ENCODE assay signal across 9 mouse cellular contexts in the genomic region with DNA sequence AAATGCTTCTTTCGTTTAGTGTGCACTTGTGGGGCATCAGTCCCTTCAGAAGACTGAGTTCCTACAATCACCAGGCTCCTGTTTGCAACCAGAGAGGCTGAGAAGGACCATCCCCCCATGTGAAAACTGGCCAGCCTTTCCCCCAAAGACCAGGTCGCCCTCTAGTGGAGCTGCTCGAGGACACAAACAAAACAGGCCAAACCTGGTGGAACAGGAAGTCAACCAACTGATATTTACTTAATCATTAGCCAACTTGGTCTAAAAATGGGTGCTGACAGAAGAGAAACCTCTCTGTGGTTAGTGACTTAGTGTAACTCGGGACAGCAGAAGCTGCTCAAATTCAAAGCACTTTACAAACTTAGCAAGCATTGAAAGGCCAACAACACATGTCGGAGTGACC. TPM values are rescaled to one million over a fixed set of nuclear protein-coding genes. Genes with fewer than 3 reads are reported as not detected.
DNase-seq lines count a peak whose midpoint lies in the region; TF ChIP-seq lines count a peak whose summit lies in the region.
"Had no signal": no experiment of that assay in that cellular context is flagged by ENCODE, and none has a peak within 500 bp of the region (broad histone marks: within the 10 kb centered on the region; RNA-seq: fewer than 3 reads in every experiment).

No protein-coding gene starts in this region.

- WGBS in heart, adult 2 months = 17% methylated on average over 5 of the region's 5 CpGs

- DNase-seq in 3134 (ENCODE audit: extremely low read depth, insufficient read length, low spot score) (peak; percentile 41), ES-E14 (ENCODE audit: low read depth, low spot score) (no peak)
- DNase-seq in cerebellum, adult 18-20 months = peak; percentile 78 to 82
- DNase-seq in heart, adult 2 months = peak; percentile 79 to 82
- DNase-seq in kidney, postnatal 36 days = peak; percentile 90 to 93
- DNase-seq in lung, adult 18-20 months = peak; percentile 88 to 93
- peak; percentile 51 for DNase-seq in retina, postnatal 7 days (ENCODE audit: low read depth, low spot score)
- DNase-seq in thymus, postnatal 4 days = peak; percentile 81

- peaks cover 0 to 13% of the 10 kb centered on the region in 2 experiments; a peak in 2 of 4 replicates for H3K4me1 ChIP-seq in ES-E14 (ENCODE audit: control insufficient read depth in 2 of 2, insufficient read depth in 2 of 2, low read length in 2 of 2, poor library complexity in 1 of 2)
- H3K4me1 ChIP-seq in heart, adult 2 months (ENCODE audit: control insufficient read depth, insufficient read depth, low read length) = peaks cover 3% of the 10 kb centered on the region

- H3K79me2 ChIP-seq in heart, adult 2 months (replicated peaks; ENCODE audit: control insufficient read depth, insufficient read depth, low read length) = no peaks in the 10 kb centered on the region

- H3K4me3 ChIP-seq in ES-E14 (ENCODE audit: insufficient read depth in 1 of 2, low read depth in 1 of 2, low read length in 2 of 2, poor library complexity in 1 of 2, severe bottlenecking in 1 of 2) = no peak overlapping the region
- no peak overlapping the region for H3K4me3 ChIP-seq in heart, adult 2 months

- peaks cover 2% of the 10 kb centered on the region; the same call in 1 of the 2 replicates for H3K36me3 ChIP-seq in ES-E14 (ENCODE audit: control insufficient read depth, insufficient read depth, low read length, poor library complexity, severe bottlenecking)
- no peaks in the 10 kb centered on the region for H3K36me3 ChIP-seq in heart, adult 2 months (ENCODE audit: control insufficient read depth, insufficient read depth, low read length)

- H3K9me3 ChIP-seq in ES-E14 (ENCODE audit: control insufficient read depth, insufficient read depth, low read depth, low read length) = no peaks in the 10 kb centered on the region

- TF ChIP-seq EP300 in heart, adult 2 months (IDR thresholded peaks at IDR 0.05; ENCODE audit: insufficient read depth, low read depth, low read length) = peak; percentile 66; the same call in 1 of the 2 replicates

- no peak for TF ChIP-seq POLR2A in heart, adult 2 months (IDR thresholded peaks at IDR 0.05; ENCODE audit: insufficient read depth, low read depth, low read length)

- H3K9ac ChIP-seq in ES-E14 (ENCODE audit: insufficient read depth, low read depth, low read length, poor library complexity, severe bottlenecking) = no peak overlapping the region
- H3K9ac ChIP-seq in heart, adult 2 months (ENCODE audit: low read depth, low read length) = no peak overlapping the region

- TF ChIP-seq CTCF in heart, adult 2 months (IDR thresholded peaks at IDR 0.05) = no peak; the same call in none of the 2 replicates

- H3K27ac ChIP-seq in ES-E14 (ENCODE audit: insufficient read depth, low read depth, low read length, poor library complexity, severe bottlenecking) = no peak overlapping the region
- peak overlapping the region; percentile 68 for H3K27ac ChIP-seq in heart, adult 2 months

- in situ Hi-C loops in ES-E14 (cut with MboI; ENCODE audit: low sequenced_read_pairs in 2 of 2, unreplicated experiment in 2 of 2) = no loop called here

- intact Hi-C loops in heart, adult 2 months (cut with DNase I) = loop anchor here (1.0 kb wide), 1 partner anchor 60 kb away; no protein-coding TSS in a partner anchor

- H3K27me3 ChIP-seq in heart, adult 2 months (ENCODE audit: control insufficient read depth, insufficient read depth, low read length) = no peaks in the 10 kb centered on the region

TF ChIP-seq in ES-E14, 5 proteins besides CTCF, POLR2A, EP300 and RAD21:
- no peak for TF ChIP-seq HCFC1 (IDR thresholded peaks at IDR 0.05; ENCODE audit: borderline replicate concordance, insufficient read depth, low read length)
- peak; percentile 27; the same call in 1 of the 2 replicates for TF ChIP-seq ZC3H11A (IDR thresholded peaks at IDR 0.05; ENCODE audit: borderline replicate concordance, low read depth, low read length)

RNA-seq across cellular contexts. Expression of a gene that starts 2.8 kb away (rescaled TPM):
- 17.5 and 28.8 TPM in 2 replicates for total RNA-seq in ES-E14 (2012; rRNA removed)
- 100 to 1,000 TPM; 136 to 160 TPM for total RNA-seq in heart, adult 2 months (2021)
- polyA plus RNA-seq in heart, adult 2 months (2012; rRNA removed) = 151 and 186 TPM in 2 replicates

RNA-seq across cellular contexts. Expression of a gene that starts 3.2 kb away (rescaled TPM):
- not detected in 2 replicates for total RNA-seq in ES-E14 (2012; rRNA removed)
- not detected for total RNA-seq in heart, adult 2 months (2021)
- 0.74 and 1.2 TPM in 2 replicates for polyA plus RNA-seq in heart, adult 2 months (2012; rRNA removed)

RNA-seq across cellular contexts. Expression of a gene that starts 16.9 kb away (rescaled TPM):
- 28.5 and 108 TPM in 2 replicates for total RNA-seq in ES-E14 (2012; rRNA removed)
- 1 to 10 TPM; 9.0 to 9.4 TPM for total RNA-seq in heart, adult 2 months (2021)
- 13.3 and 15.3 TPM in 2 replicates for polyA plus RNA-seq in heart, adult 2 months (2012; rRNA removed)

RNA-seq across cellular contexts. Expression of a gene that starts 18.4 kb away (rescaled TPM):
- 0.71 and 1.6 TPM in 2 replicates for total RNA-seq in ES-E14 (2012; rRNA removed)
- total RNA-seq in heart, adult 2 months (2021) = 100 to 1,000 TPM; 165 to 187 TPM
- polyA plus RNA-seq in heart, adult 2 months (2012; rRNA removed) = 323 and 403 TPM in 2 replicates
- polyA plus RNA-seq: frontal cortex, adult 2 months had no signal

RNA-seq across cellular contexts. Expression of a gene that starts 20.9 kb away (rescaled TPM):
- 32.8 and 59.5 TPM in 2 replicates for total RNA-seq in ES-E14 (2012; rRNA removed)
- 100 to 1,000 TPM; 231 to 264 TPM for total RNA-seq in heart, adult 2 months (2021)
- polyA plus RNA-seq in heart, adult 2 months (2012; rRNA removed) = 101 and 118 TPM in 2 replicates
